Mouse (Mus musculus) heart, postnatal 0 days (tissue): ENCODE data around the gene Slc30a5.

Experiments used
- CTCF ChIP-seq: IDR thresholded peaks from 2 replicates; pipeline ENCODE4 v1.5.1; 2016; ENCODE audit warnings: antibody characterized with exemption, control low read depth, low read depth
- EP300 ChIP-seq: IDR thresholded peaks from 2 replicates; pipeline ENCODE4 v1.6.1; 2016; ENCODE audit warnings: antibody characterized with exemption, low read depth

DNA sequence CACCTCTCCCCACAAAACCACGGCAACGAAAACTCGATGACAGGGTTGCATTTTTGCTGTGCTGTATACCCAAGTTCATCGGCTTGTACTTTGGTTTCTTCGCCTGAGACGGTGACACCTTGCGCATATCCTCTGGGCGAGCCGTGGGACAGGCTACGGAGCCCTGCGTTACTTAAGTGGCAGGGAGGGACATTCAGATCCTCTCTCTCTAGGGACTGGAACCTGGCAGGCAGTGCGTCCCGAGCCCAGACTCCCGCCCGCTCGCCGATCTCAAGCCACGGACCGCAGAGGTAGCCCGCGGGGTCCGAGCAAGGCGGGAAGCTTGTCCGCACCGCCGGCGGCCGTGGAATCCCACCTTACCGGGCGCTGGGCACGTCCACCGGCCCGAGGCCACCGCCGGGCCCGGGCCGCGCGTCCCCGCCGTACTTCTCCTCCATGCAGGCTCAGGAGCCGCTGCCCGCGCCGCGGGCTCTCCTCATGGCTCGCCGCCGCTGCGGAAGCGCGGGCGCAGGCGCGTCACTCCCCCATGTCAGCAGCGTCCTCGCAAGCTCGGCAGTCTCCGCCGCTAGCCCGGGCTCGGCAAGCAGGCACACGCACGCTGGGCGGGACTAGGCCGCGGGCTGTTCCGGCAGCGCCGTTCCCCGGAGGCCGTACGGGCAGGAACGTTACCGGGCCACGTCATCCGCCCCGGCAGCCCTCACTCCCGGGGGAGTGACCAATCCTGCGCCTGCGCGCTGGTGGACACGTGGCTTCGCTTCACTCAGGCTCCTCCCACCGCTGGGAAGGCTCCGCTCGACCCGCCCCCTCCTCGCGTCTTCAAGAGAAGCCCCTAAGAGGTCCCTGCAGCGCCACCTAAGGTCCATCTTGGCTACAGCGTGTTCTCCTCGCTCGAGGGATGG, at the start of gene Slc30a5:
- TF ChIP-seq EP300 = no peak
- TF ChIP-seq CTCF = peak; percentile 90
